Mouse (Mus musculus) E14TG2a.4 (cell line): Measurements from ENCODE around the gene Deup1.
"Not testable (repeated sequence)": the region's sequence is repeated elsewhere in the genome, so short reads cannot be mapped to it uniquely, and the experiment has no call there.

Experiments used
- H3K27me3 ChIP-seq: 2 replicates; pipeline ENCODE4 v1.6.1; 2014; ENCODE audit warnings: low read length, control low read depth; ENCODE audit not compliant: insufficient read depth
- H3K36me3 ChIP-seq: 2 replicates; pipeline ENCODE4 v1.6.1; 2014; ENCODE audit warnings: low read length, control low read depth; ENCODE audit not compliant: insufficient read depth
- H3K4me1 ChIP-seq: replicated peaks from 2 replicates; pipeline ENCODE4 v1.6.1; 2014; ENCODE audit warnings: low read depth, low read length, control low read depth
- H3K4me3 ChIP-seq: replicated peaks from 2 replicates; pipeline ENCODE4 v1.5.1; 2014; ENCODE audit warnings: mild to moderate bottlenecking, low read length
- H3K9me3 ChIP-seq: 2 replicates; pipeline ENCODE4 v1.6.1; 2014; ENCODE audit warnings: low read length, control low read depth
- CTCF ChIP-seq: conservative IDR thresholded peaks from 2 replicates; pipeline ENCODE4 v1.5.1; 2014; ENCODE audit warnings: low read length
- NANOG ChIP-seq: IDR thresholded peaks from 2 replicates; pipeline ENCODE4 v1.6.1; 2014; ENCODE audit warnings: borderline replicate concordance, low read length, mixed read lengths
- POU5F1 ChIP-seq: IDR thresholded peaks from 2 replicates; pipeline ENCODE4 v1.6.1; 2014; ENCODE audit warnings: low read length, borderline replicate concordance

Gene Deup1

GRCm38 (mm10) chr9:15580176-15580575 is 47.6 kb downstream of the Deup1 start:
- TF ChIP-seq POU5F1 (no peak), CTCF (no peak), NANOG (no peak)
- Histone ChIP-seq H3K36me3 (no peaks in the 10 kb centered on the region), H3K4me1 (no peaks in the 10 kb centered on the region), H3K27me3 (0 out of 2 replicates have a peak, but pooled peaks cover 3% of the 10 kb centered on the region), H3K4me3 (no peak overlapping the region), H3K9me3 (peaks cover 6% of the 10 kb centered on the region; the same call in 1 of the 2 replicates)

GRCm38 (mm10) chr9:15578946-15579345 is 48.8 kb downstream of the Deup1 start:
- H3K4me1 ChIP-seq = no peaks in the 10 kb centered on the region
- no peak for TF ChIP-seq POU5F1
- TF ChIP-seq NANOG = no peak
- TF ChIP-seq CTCF = no peak
- peaks cover 6% of the 10 kb centered on the region; the same call in 1 of the 2 replicates for H3K9me3 ChIP-seq

GRCm38 (mm10) chr9:15578427-15578826 is 49.3 kb downstream of the Deup1 start:
- H3K27me3 ChIP-seq = no peaks in the 10 kb centered on the region
- H3K4me3 ChIP-seq = no peak overlapping the region
- no peaks in the 10 kb centered on the region for H3K4me1 ChIP-seq
- H3K9me3 ChIP-seq = peaks cover 4% of the 10 kb centered on the region; the same call in 1 of the 2 replicates
- no peaks in the 10 kb centered on the region for H3K36me3 ChIP-seq
- no peak for TF ChIP-seq NANOG
- TF ChIP-seq CTCF = no peak
- TF ChIP-seq POU5F1 = no peak

More at GRCm38 (mm10) chr9:15578946-15579345, 48.8 kb downstream of the Deup1 start:
- Histone ChIP-seq H3K36me3 (no peaks in the 10 kb centered on the region), H3K4me3 (no peak overlapping the region), H3K27me3 (no peaks in the 10 kb centered on the region)

- TF ChIP-seq CTCF = no peak
- no peak for TF ChIP-seq NANOG
- no peak for TF ChIP-seq POU5F1
- H3K4me1 ChIP-seq = no peaks in the 10 kb centered on the region
- no peaks in the 10 kb centered on the region for H3K9me3 ChIP-seq
- no peaks in the 10 kb centered on the region for H3K36me3 ChIP-seq
- H3K4me3 ChIP-seq = no peak overlapping the region
- no peaks in the 10 kb centered on the region for H3K27me3 ChIP-seq
Measured at GRCm38 (mm10) chr9:15574750-15575454, 52.8 kb downstream of the Deup1 start.

- Histone ChIP-seq H3K36me3 (no peaks in the 10 kb centered on the region), H3K4me1 (no peaks in the 10 kb centered on the region), H3K4me3 (no peak overlapping the region), H3K27me3 (no peaks in the 10 kb centered on the region), H3K9me3 (peaks cover 11% of the 10 kb centered on the region; the same call in 1 of the 2 replicates)
- TF ChIP-seq POU5F1 = no peak
- no peak for TF ChIP-seq CTCF
- TF ChIP-seq NANOG = no peak
Measured at GRCm38 (mm10) chr9:15562353-15562752, 65.4 kb downstream of the Deup1 start.

- Histone ChIP-seq H3K27me3 (no peaks in the 10 kb centered on the region), H3K4me3 (no peak overlapping the region), H3K36me3 (no peaks in the 10 kb centered on the region), H3K9me3 (peaks cover 11% of the 10 kb centered on the region; the same call in 1 of the 2 replicates), H3K4me1 (no peaks in the 10 kb centered on the region)
- no peak for TF ChIP-seq POU5F1
- no peak for TF ChIP-seq NANOG
- no peak for TF ChIP-seq CTCF
Measured at GRCm38 (mm10) chr9:15560451-15560850, 67.3 kb downstream of the Deup1 start.

- H3K36me3 ChIP-seq = no peaks in the 10 kb centered on the region
- TF ChIP-seq NANOG (no peak), POU5F1 (no peak), CTCF (no peak)
- H3K9me3 ChIP-seq = peaks cover 13% of the 10 kb centered on the region
- no peaks in the 10 kb centered on the region for H3K4me1 ChIP-seq
- no peak overlapping the region for H3K4me3 ChIP-seq
- H3K27me3 ChIP-seq = no peaks in the 10 kb centered on the region
Measured at GRCm38 (mm10) chr9:15553322-15553721, 74.4 kb downstream of the Deup1 start.

- Histone ChIP-seq H3K4me1 (no peaks in the 10 kb centered on the region), H3K4me3 (no peak overlapping the region), H3K9me3 (peaks cover 15% of the 10 kb centered on the region), H3K27me3 (no peaks in the 10 kb centered on the region), H3K36me3 (no peaks in the 10 kb centered on the region)
- TF ChIP-seq NANOG = no peak
- no peak for TF ChIP-seq CTCF
- no peak for TF ChIP-seq POU5F1
Measured at GRCm38 (mm10) chr9:15551933-15552851, 75.5 kb downstream of the Deup1 start.

GRCm38 (mm10) chr9:15551073-15551472 is 76.7 kb downstream of the Deup1 start:
- peaks cover 15% of the 10 kb centered on the region for H3K9me3 ChIP-seq
- not testable (repeated sequence) for H3K36me3 ChIP-seq, H3K4me3 ChIP-seq, H3K27me3 ChIP-seq, H3K4me1 ChIP-seq
